Mouse (Mus musculus): Measurements from ENCODE around the gene Sema5a. TPM values are rescaled to one million over a fixed set of nuclear protein-coding genes. Genes with fewer than 3 reads are reported as not detected.

The Sema5a gene
- polyA plus RNA-seq, 1 experiment from 2014 or later, result 28.3 TPM

DNA sequence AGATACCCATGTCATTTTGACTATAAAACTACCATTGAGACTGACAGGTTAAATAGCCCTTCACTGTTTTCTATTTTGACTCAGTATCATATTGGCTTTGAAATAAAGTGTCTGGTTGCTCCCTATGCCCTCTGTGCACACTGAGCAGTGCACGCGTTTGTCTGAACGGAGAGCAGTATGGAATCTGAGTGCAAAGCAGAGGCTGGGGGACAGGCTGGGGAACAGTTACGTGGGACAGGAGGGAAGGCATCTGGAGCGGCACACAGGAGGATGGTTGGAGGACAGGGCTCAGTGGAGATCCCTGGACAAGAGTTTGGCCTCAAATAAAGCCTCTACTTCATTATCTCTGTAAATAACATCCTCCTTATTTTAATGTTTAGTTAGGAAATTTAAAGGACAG, 30.4 kb downstream of the Sema5a start:
- Histone ChIP-seq H3K27me3 (no peaks in the 10 kb centered on the region), H3K9ac (no peak overlapping the region), H3K4me1 (peaks cover 17% of the 10 kb centered on the region), H3K9me3 (no peaks in the 10 kb centered on the region), H3K4me3 (no peak overlapping the region), H3K4me2 (replicated peaks) (no peak overlapping the region), H3K36me3 (0 out of 2 replicates have a peak, but pooled peaks cover 11% of the 10 kb centered on the region), H3K27ac (no peak overlapping the region)
- no peak for ATAC-seq (ENCODE audit: insufficient number of reproducible peaks, insufficient read depth, low FRiP score, low TSS enrichment)
- 58% methylated on average over 5 of the region's 5 CpGs for WGBS

DNA sequence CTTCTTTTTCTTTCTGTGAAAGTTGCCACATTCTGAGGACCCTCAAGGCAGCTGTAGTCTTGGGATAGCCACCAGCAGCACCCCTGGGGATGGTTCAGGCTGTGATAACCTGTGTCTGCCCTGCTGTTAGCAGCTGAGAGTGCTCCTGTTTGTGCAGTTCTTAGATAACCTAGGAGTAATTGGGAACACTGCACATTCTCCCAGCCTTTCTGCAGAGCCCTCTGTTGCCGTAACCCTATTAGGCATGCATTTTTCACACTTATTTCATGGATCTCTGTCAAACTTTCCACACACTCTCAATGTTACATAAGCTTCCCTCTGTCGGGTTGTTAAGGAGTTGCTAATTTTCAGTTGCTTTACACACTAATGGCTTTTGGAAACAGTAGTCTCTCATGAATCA, 34.0 kb downstream of the Sema5a start:
- peaks cover 10% of the 10 kb centered on the region; the same call in 1 of the 2 replicates for H3K4me1 ChIP-seq
- H3K4me3 ChIP-seq, result no peak overlapping the region
- no peaks in the 10 kb centered on the region for H3K9me3 ChIP-seq
- no peak overlapping the region for H3K4me2 ChIP-seq (replicated peaks)
- no peaks in the 10 kb centered on the region for H3K27me3 ChIP-seq
- H3K36me3 ChIP-seq, result no peaks in the 10 kb centered on the region
- 0 out of 2 replicates have a peak, but pooled peaks have one; percentile 52 for ATAC-seq (ENCODE audit: insufficient number of reproducible peaks, insufficient read depth, low FRiP score, low TSS enrichment)
- no peak overlapping the region for H3K9ac ChIP-seq
- WGBS, result 45% methylated on average over 2 of the region's 2 CpGs
- H3K27ac ChIP-seq, result 0 out of 2 replicates have a peak overlapping the region, but pooled peaks have one; percentile 31

DNA sequence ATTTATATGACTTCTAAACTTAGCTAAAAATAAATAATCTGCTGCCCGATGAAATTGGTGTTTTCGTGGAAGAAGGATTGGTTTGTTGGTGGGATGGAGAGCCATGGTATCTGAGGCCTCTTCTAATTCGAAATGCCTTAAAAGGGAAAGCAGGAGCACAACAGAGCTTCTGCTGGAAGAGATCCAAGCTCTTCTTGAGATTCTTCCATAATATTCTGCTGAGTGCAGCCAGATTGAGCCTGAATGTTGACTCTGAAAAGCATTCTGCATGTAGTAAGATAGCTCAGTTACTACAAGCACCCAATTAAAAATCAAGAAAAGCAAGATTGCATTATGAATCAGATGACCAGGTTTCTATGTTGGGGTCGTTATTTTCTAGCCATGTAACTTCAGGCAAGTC, 36.8 kb downstream of the Sema5a start:
- H3K36me3 ChIP-seq, result no peaks in the 10 kb centered on the region
- H3K4me2 ChIP-seq (replicated peaks), result no peak overlapping the region
- H3K4me1 ChIP-seq, result peaks cover 6% of the 10 kb centered on the region; the same call in 1 of the 2 replicates
- no peaks in the 10 kb centered on the region for H3K27me3 ChIP-seq
- no peaks in the 10 kb centered on the region for H3K9me3 ChIP-seq
- H3K4me3 ChIP-seq, result no peak overlapping the region
- H3K27ac ChIP-seq, result no peak overlapping the region
- no peak for ATAC-seq (ENCODE audit: insufficient number of reproducible peaks, insufficient read depth, low FRiP score, low TSS enrichment)
- 87% methylated on average over 4 of the region's 4 CpGs for WGBS
- no peak overlapping the region for H3K9ac ChIP-seq

DNA sequence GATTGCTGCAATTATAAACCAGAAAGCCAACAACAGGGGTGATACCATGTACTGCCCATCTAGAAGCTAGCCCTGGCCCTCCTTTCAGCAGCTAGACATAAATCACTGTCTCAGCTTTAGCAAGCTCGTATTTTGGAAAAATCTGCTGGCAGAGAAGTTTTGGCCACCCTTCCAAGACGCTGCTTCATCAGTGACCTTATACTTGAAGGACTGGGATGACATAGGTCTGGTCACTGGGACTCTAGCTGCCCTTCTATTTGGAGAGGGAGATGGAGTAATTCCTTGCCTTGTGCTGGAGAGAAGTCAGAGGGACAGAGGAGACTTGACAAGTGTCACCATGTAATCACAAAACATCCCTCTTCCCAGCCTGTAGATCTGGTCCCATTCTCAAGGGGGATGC, 40.1 kb downstream of the Sema5a start:
- Histone ChIP-seq H3K27ac (no peak overlapping the region), H3K4me1 (peaks cover 13% of the 10 kb centered on the region; the same call in 1 of the 2 replicates), H3K27me3 (no peaks in the 10 kb centered on the region), H3K9me3 (no peaks in the 10 kb centered on the region), H3K4me2 (replicated peaks) (no peak overlapping the region), H3K4me3 (no peak overlapping the region), H3K9ac (no peak overlapping the region), H3K36me3 (no peaks in the 10 kb centered on the region)
- no peak for ATAC-seq (ENCODE audit: insufficient number of reproducible peaks, insufficient read depth, low FRiP score, low TSS enrichment)
- WGBS, result 84% methylated on average over 2 of the region's 2 CpGs

DNA sequence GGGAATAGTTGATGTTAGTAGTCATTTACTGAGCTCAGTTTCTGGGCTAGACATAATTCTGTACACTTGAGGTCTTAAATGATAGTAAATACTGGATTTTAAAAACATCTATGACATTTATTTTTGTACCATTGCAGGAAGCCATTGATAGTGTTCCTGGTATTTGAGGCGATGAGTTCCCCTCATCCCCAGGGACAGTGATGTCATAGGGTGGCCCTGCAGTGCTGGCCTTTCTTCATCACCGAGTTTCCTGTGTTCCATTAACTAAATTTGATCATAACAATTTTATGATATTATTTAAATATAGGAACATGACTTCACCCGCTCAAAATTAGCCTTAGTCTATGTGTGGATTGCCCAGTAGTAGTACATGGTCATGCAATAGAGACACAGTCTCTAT, 41.7 kb downstream of the Sema5a start:
- Histone ChIP-seq H3K4me1 (peaks cover 21% of the 10 kb centered on the region; the same call in 1 of the 2 replicates), H3K27ac (no peak overlapping the region), H3K4me2 (replicated peaks) (no peak overlapping the region), H3K4me3 (no peak overlapping the region), H3K9ac (no peak overlapping the region), H3K36me3 (no peaks in the 10 kb centered on the region), H3K27me3 (no peaks in the 10 kb centered on the region), H3K9me3 (no peaks in the 10 kb centered on the region)
- 94% methylated on average over 3 of the region's 3 CpGs for WGBS
- no peak for ATAC-seq (ENCODE audit: insufficient number of reproducible peaks, insufficient read depth, low FRiP score, low TSS enrichment)

DNA sequence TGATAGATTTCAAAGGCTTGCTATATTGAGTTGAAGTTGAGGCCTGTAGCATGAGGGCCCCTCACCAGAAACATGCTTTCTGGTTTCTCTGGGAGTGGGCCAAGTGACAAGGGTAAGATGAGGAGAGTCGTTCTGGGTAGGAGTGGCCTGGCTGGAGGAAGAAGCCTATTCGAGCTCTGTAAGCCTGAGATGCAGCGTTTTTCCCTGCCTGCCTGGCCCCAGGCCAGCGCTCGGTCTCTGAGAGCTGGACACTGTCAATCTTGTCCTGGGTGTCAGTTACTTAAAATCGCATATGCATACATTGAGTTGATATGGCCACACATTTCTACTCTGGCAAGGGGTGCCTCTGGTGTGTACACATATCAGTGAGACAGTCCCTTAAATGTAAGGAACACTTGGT, 43.9 kb downstream of the Sema5a start:
- peak; percentile 56; the same call in 1 of the 2 replicates for ATAC-seq (ENCODE audit: insufficient number of reproducible peaks, insufficient read depth, low FRiP score, low TSS enrichment)
- H3K4me2 ChIP-seq (replicated peaks), result no peak overlapping the region
- H3K9ac ChIP-seq, result no peak overlapping the region
- 24% methylated on average over 6 of the region's 6 CpGs for WGBS
- H3K27ac ChIP-seq, result peak overlapping the region; percentile 41
- no peaks in the 10 kb centered on the region for H3K36me3 ChIP-seq
- no peak overlapping the region for H3K4me3 ChIP-seq
- no peaks in the 10 kb centered on the region for H3K27me3 ChIP-seq
- H3K9me3 ChIP-seq, result no peaks in the 10 kb centered on the region
- peaks cover 21% of the 10 kb centered on the region; the same call in 1 of the 2 replicates for H3K4me1 ChIP-seq

DNA sequence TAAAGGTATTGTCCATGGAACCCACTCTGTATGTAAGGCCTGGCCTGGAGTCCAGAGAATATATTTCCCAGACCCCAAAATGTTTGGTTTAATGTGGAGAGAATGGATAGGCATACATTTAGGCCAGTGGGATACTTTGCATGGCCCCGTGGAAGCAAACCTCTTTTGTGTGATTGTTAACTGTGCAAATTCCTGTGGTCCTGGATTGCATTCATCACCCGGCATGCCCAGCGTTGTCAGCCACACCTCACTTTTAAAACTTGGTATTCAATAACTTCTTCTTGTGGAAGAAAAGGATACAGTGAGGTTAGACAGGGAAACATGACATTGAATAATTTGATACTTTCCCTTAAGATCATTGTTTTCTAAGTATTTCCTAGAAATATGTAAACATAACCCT, 46.4 kb downstream of the Sema5a start:
- H3K9me3 ChIP-seq, result no peaks in the 10 kb centered on the region
- no peak overlapping the region for H3K4me2 ChIP-seq (replicated peaks)
- H3K27ac ChIP-seq, result no peak overlapping the region
- H3K36me3 ChIP-seq, result no peaks in the 10 kb centered on the region
- H3K27me3 ChIP-seq, result no peaks in the 10 kb centered on the region
- ATAC-seq (ENCODE audit: insufficient number of reproducible peaks, insufficient read depth, low FRiP score, low TSS enrichment), result no peak
- no peak overlapping the region for H3K9ac ChIP-seq
- WGBS, result 73% methylated on average over 3 of the region's 3 CpGs
- H3K4me3 ChIP-seq, result no peak overlapping the region
- peaks cover 21% of the 10 kb centered on the region; the same call in 1 of the 2 replicates for H3K4me1 ChIP-seq

DNA sequence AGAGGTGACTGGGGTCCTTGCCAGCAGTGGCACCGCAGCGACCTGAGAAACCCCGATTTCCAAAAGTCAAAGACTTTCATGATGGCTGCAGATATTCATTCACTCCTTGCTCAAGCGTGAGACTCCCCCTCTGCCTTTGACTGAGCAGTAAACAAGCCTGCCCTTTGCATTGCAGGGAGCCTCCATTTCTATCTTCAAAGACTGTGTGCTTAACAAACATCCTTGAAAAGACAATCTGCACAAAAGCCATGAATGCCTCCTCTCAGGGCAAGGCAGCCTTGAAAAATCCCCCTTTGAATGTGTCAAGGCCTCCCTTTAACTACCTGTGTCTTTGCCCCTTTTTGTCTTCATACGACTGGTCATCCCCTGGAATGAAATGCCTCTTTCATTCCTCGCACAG, 51.9 kb downstream of the Sema5a start:
- no peaks in the 10 kb centered on the region for H3K27me3 ChIP-seq

DNA sequence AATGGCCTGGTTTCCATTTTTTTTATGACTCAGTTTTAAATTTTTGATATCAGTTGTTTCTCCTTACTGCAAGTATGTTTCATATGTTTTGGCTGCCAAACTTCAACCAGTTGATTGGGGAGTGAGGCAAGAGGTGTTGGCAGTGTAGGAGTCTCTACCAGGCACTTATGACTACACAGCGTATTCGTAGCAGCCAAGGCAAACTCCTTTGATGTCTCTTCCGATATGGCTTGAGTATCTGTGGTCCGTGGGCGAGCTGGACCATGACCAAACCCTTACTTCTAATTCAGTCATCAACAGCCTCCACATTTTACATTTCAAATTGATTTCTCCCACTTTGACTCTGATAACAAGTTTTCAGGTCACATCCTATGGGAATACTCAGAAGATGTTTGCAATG, 52.7 kb downstream of the Sema5a start:
- ATAC-seq (ENCODE audit: insufficient number of reproducible peaks, insufficient read depth, low FRiP score, low TSS enrichment), result no peak
- 90% methylated on average over 5 of the region's 5 CpGs for WGBS
- Histone ChIP-seq H3K27ac (no peak overlapping the region), H3K4me1 (no peaks in the 10 kb centered on the region), H3K4me3 (no peak overlapping the region), H3K27me3 (no peaks in the 10 kb centered on the region), H3K9ac (no peak overlapping the region), H3K36me3 (no peaks in the 10 kb centered on the region), H3K9me3 (no peaks in the 10 kb centered on the region), H3K4me2 (replicated peaks) (no peak overlapping the region)

More for the DNA sequence above, 51.9 kb downstream of the Sema5a start:
- Histone ChIP-seq H3K4me2 (replicated peaks) (no peak overlapping the region), H3K4me1 (no peaks in the 10 kb centered on the region), H3K27ac (no peak overlapping the region), H3K9ac (no peak overlapping the region), H3K4me3 (no peak overlapping the region), H3K36me3 (no peaks in the 10 kb centered on the region), H3K9me3 (no peaks in the 10 kb centered on the region)
- WGBS, result 64% methylated on average over 6 of the region's 6 CpGs
- no peak for ATAC-seq (ENCODE audit: insufficient number of reproducible peaks, insufficient read depth, low FRiP score, low TSS enrichment)

DNA sequence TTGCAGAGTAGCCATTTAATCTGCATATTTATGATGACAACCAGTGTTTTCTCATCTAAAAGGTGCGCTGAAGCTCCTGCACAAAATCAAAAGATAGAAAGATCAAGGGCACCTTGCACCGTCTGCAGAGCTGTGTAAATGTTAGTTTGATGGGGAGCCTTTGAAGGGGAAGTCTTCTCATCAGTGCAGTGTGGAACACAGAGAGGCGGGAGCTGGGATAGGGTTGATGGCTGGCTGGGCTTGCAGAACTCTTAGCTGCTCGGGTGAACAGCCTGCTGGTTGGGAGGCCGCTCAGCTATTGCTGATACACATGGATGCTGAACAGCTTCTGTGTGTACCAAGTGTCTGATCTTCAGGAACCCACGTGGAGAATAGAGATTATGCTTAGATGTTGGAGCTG, 53.9 kb downstream of the Sema5a start:
- 72% methylated on average over 6 of the region's 6 CpGs for WGBS
- Histone ChIP-seq H3K9me3 (no peaks in the 10 kb centered on the region), H3K27me3 (no peaks in the 10 kb centered on the region), H3K36me3 (no peaks in the 10 kb centered on the region), H3K4me1 (no peaks in the 10 kb centered on the region), H3K4me2 (replicated peaks) (no peak overlapping the region), H3K27ac (no peak overlapping the region), H3K4me3 (no peak overlapping the region), H3K9ac (no peak overlapping the region)
- no peak for ATAC-seq (ENCODE audit: insufficient number of reproducible peaks, insufficient read depth, low FRiP score, low TSS enrichment)

DNA sequence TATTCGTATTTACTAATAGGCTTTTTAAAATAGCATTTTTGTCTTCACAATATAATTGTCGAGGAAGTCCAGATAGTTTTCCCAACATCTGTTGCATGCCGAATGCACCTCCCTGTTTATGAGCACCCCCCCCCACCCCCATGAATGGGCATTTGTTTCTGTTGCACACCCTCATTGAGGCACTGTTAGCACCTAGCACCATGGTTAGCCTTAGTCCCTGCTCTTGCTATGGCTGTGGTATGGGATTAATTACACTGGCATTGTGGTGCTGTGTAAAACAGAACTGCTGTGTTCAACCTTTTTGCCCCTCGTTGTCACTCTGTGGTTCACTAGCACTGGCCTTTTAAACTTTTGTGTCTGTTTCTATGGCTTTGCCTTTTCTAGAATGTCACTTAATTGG, 56.4 kb downstream of the Sema5a start:
- H3K4me2 ChIP-seq (replicated peaks), result no peak overlapping the region
- H3K9me3 ChIP-seq, result no peaks in the 10 kb centered on the region
- no peak overlapping the region for H3K4me3 ChIP-seq
- H3K9ac ChIP-seq, result no peak overlapping the region
- ATAC-seq (ENCODE audit: insufficient number of reproducible peaks, insufficient read depth, low FRiP score, low TSS enrichment), result no peak
- H3K4me1 ChIP-seq, result no peaks in the 10 kb centered on the region
- no peaks in the 10 kb centered on the region for H3K36me3 ChIP-seq
- H3K27ac ChIP-seq, result no peak overlapping the region
- 57% methylated on average over 4 of the region's 4 CpGs for WGBS
- no peaks in the 10 kb centered on the region for H3K27me3 ChIP-seq

DNA sequence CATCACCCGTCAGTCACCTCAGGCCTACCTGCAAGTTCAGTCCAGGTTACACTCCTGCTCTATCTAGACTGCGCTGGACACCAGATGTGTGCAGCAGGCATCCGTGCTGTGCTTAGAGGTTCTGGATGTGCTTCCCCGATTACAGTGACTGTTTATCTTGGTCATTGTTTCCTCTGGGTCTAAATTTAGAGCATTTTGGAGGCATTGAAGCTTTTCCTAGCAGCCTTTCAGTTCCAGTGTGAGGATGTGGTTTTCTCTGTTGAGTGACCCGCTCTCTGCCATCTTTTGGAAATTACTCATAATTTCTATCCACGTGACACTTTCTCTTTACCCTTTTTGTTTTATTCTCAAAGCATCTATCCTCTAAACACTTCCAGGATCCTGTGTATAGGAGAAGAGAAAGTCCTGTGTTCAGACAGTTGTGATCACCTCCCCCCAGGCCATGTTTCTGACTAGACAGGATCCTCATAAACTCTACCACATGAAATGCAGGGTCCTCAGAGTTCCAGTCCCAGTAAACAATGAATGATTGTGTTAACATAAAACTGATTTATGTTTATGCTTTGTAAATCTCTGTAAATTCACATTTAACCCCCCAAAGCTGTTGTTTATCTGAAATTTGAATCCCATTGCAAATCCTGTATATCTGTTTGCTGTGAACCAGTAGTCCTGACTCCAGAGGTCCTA, 62.1 kb downstream of the Sema5a start:
- H3K4me3 ChIP-seq, result no peak overlapping the region
- H3K27ac ChIP-seq, result no peak overlapping the region
- no peaks in the 10 kb centered on the region for H3K36me3 ChIP-seq
- no peaks in the 10 kb centered on the region for H3K27me3 ChIP-seq
- peaks cover 3% of the 10 kb centered on the region; the same call in 1 of the 2 replicates for H3K4me1 ChIP-seq
- H3K4me2 ChIP-seq (replicated peaks), result no peak overlapping the region
- H3K9me3 ChIP-seq, result no peaks in the 10 kb centered on the region
- ATAC-seq (ENCODE audit: insufficient number of reproducible peaks, insufficient read depth, low FRiP score, low TSS enrichment), result no peak
- 46% methylated on average over 6 of the region's 6 CpGs for WGBS
- H3K9ac ChIP-seq, result no peak overlapping the region

Data from embryonic facial prominence, embryonic 12.5 days (tissue).